Comparison of ENCODE assay signal across 35 mouse cellular contexts in genomic region chr10:52219600-52219999, GRCm38 (mm10). TPM values are rescaled to one million over a fixed set of nuclear protein-coding genes. Genes with fewer than 3 reads are reported as not detected.
DNase-seq lines count a peak whose midpoint lies in the region; ATAC-seq and TF ChIP-seq lines count a peak whose summit lies in the region.
"Had no signal": no experiment of that assay in that cellular context is flagged by ENCODE, and none has a peak within 500 bp of the region (broad histone marks: within the 10 kb centered on the region; RNA-seq: fewer than 3 reads in every experiment).

No protein-coding gene starts in this region.

- TF ChIP-seq POLR2A in kidney, adult 2 months (IDR thresholded peaks at IDR 0.05; ENCODE audit: low read depth, low read length): no peak

- no peaks in the 10 kb centered on the region for H3K36me3 ChIP-seq in kidney, adult 2 months (ENCODE audit: control insufficient read depth, insufficient read depth, low read length)
- H3K36me3 ChIP-seq in lung, embryonic 15.5 days: no peaks in the 10 kb centered on the region
- no peaks in the 10 kb centered on the region for H3K36me3 ChIP-seq in embryonic facial prominence, embryonic 15.5 days
- H3K36me3 ChIP-seq in stomach, embryonic 15.5 days: no peaks in the 10 kb centered on the region
- H3K36me3 ChIP-seq: forebrain, embryonic 10.5 days; G1E; heart, embryonic 12.5 days; hindbrain, embryonic 10.5 days; kidney, embryonic 15.5 days; limb, embryonic 12.5 days; liver, embryonic 12.5 days; neural tube, embryonic 12.5 days had no signal

- no peaks in the 10 kb centered on the region; the same call in 1 of the 2 replicates for H3K4me1 ChIP-seq in kidney, adult 2 months (ENCODE audit: control insufficient read depth, insufficient read depth, low read length)
- H3K4me1 ChIP-seq in lung, embryonic 15.5 days: peaks cover 10% of the 10 kb centered on the region; the same call in 1 of the 2 replicates
- no peaks in the 10 kb centered on the region for H3K4me1 ChIP-seq in embryonic facial prominence, embryonic 15.5 days
- H3K4me1 ChIP-seq in stomach, embryonic 15.5 days: no peaks in the 10 kb centered on the region
- H3K4me1 ChIP-seq: forebrain, embryonic 10.5 days; hindbrain, embryonic 10.5 days; limb, embryonic 12.5 days; liver, embryonic 12.5 days; neural tube, embryonic 12.5 days had no signal

- ATAC-seq in lung, embryonic 15.5 days (ENCODE audit: borderline replicate concordance, extremely low read depth, low FRiP score, low TSS enrichment): peak; percentile 62; the same call in 1 of the 2 replicates
- no peak for ATAC-seq in embryonic facial prominence, embryonic 15.5 days (ENCODE audit: insufficient number of reproducible peaks, low FRiP score, low TSS enrichment, low read depth)
- no peak for ATAC-seq in stomach, embryonic 15.5 days (ENCODE audit: insufficient read depth, low FRiP score, low read depth)
- ATAC-seq: forebrain, embryonic 16.5 days; liver, embryonic 12.5 days; Patski had no signal

- H3K4me3 ChIP-seq in kidney, adult 2 months (ENCODE audit: insufficient read depth, low read depth, low read length): no peak overlapping the region
- no peak overlapping the region for H3K4me3 ChIP-seq in lung, embryonic 15.5 days
- H3K4me3 ChIP-seq in embryonic facial prominence, embryonic 15.5 days (replicated peaks): no peak overlapping the region
- no peak overlapping the region for H3K4me3 ChIP-seq in stomach, embryonic 15.5 days (replicated peaks)
- H3K4me3 ChIP-seq: forebrain, embryonic 10.5 days; heart, embryonic 12.5 days; hindbrain, embryonic 10.5 days; kidney, embryonic 15.5 days; layer of hippocampus, adult 2 months; limb, embryonic 12.5 days; liver, embryonic 12.5 days; neural tube, embryonic 12.5 days had no signal

- peak overlapping the region; percentile 28 for H3K27ac ChIP-seq in kidney, adult 2 months (ENCODE audit: insufficient read depth, low read depth, low read length)
- H3K27ac ChIP-seq in lung, embryonic 15.5 days: peak overlapping the region; percentile 71
- peak overlapping the region; percentile 48; the same call in 1 of the 2 replicates for H3K27ac ChIP-seq in embryonic facial prominence, embryonic 15.5 days (replicated peaks)
- H3K27ac ChIP-seq in stomach, embryonic 15.5 days: peak overlapping the region; percentile 48; the same call in 1 of the 2 replicates
- H3K27ac ChIP-seq: forebrain, embryonic 10.5 days; hindbrain, embryonic 10.5 days; kidney, embryonic 15.5 days; layer of hippocampus, adult 2 months; limb, embryonic 12.5 days; liver, embryonic 12.5 days; neural tube, embryonic 12.5 days had no signal

- DNase-seq in kidney, adult 2 months: peak; percentile 57
- DNase-seq in kidney, postnatal 4 days: no peak
- no peak for DNase-seq in lung, postnatal 10 days
- DNase-seq in layer of hippocampus, adult 8-10 months (ENCODE audit: low spot score in 2 of 2): no peak
- DNase-seq: adrenal gland, adult 8-10 months; B cell, adult 2 months; cerebellum, adult 11-12 months; cerebellum, postnatal 10 days; gastrocnemius, postnatal 25 days; heart, adult 18-20 months; heart, postnatal 10 days; layer of hippocampus, postnatal 36 days; midbrain, embryonic 14.5 days; right cerebral cortex, postnatal 25 days; spleen, adult 18-20 months; thymus, adult 18-20 months; thymus, postnatal 36 days had no signal

- H3K4me2 ChIP-seq in lung, embryonic 15.5 days: peak overlapping the region; percentile 13; the same call in 1 of the 2 replicates
- H3K4me2 ChIP-seq in embryonic facial prominence, embryonic 15.5 days (replicated peaks): no peak overlapping the region
- no peak overlapping the region for H3K4me2 ChIP-seq in stomach, embryonic 15.5 days
- H3K4me2 ChIP-seq: heart, embryonic 12.5 days; kidney, embryonic 15.5 days; limb, embryonic 12.5 days; liver, embryonic 12.5 days; neural tube, embryonic 12.5 days had no signal

- no peaks in the 10 kb centered on the region for H3K9me3 ChIP-seq in lung, embryonic 15.5 days
- no peaks in the 10 kb centered on the region for H3K9me3 ChIP-seq in embryonic facial prominence, embryonic 15.5 days (replicated peaks)
- no peaks in the 10 kb centered on the region for H3K9me3 ChIP-seq in stomach, embryonic 15.5 days
- H3K9me3 ChIP-seq: forebrain, embryonic 10.5 days; G1E; heart, embryonic 12.5 days; hindbrain, embryonic 10.5 days; kidney, embryonic 15.5 days; limb, embryonic 12.5 days; liver, embryonic 12.5 days; neural tube, embryonic 12.5 days had no signal

- no peak overlapping the region for H3K9ac ChIP-seq in lung, embryonic 15.5 days
- H3K9ac ChIP-seq in embryonic facial prominence, embryonic 15.5 days: no peak overlapping the region
- H3K9ac ChIP-seq in stomach, embryonic 15.5 days: no peak overlapping the region
- H3K9ac ChIP-seq: heart, embryonic 12.5 days; kidney, embryonic 15.5 days; limb, embryonic 12.5 days; liver, embryonic 12.5 days; neural tube, embryonic 12.5 days had no signal

- no peak for TF ChIP-seq CTCF in kidney, adult 2 months (conservative IDR thresholded peaks at IDR 0.05; ENCODE audit: insufficient read depth, insufficient read length, low read depth, low read length)

- H3K27me3 ChIP-seq in kidney, adult 2 months (replicated peaks; ENCODE audit: control insufficient read depth, insufficient read depth, low read length): no peaks in the 10 kb centered on the region
- H3K27me3 ChIP-seq in lung, embryonic 15.5 days: no peaks in the 10 kb centered on the region
- H3K27me3 ChIP-seq in embryonic facial prominence, embryonic 15.5 days: no peaks in the 10 kb centered on the region
- no peaks in the 10 kb centered on the region for H3K27me3 ChIP-seq in stomach, embryonic 15.5 days (replicated peaks)
- H3K27me3 ChIP-seq: CH12.LX; heart, embryonic 12.5 days; kidney, embryonic 15.5 days; limb, embryonic 12.5 days; liver, embryonic 12.5 days; neural tube, embryonic 12.5 days; Patski had no signal

- WGBS in kidney, adult 2 months: 51% methylated on average over 3 of the region's 3 CpGs
- 32% methylated on average over 3 of the region's 3 CpGs for WGBS in lung, embryonic 15.5 days
- 51% methylated on average over 3 of the region's 3 CpGs for WGBS in embryonic facial prominence, embryonic 15.5 days
- WGBS in stomach, embryonic 15.5 days: 51% methylated on average over 3 of the region's 3 CpGs

RNA-seq across cellular contexts. Expression of gene Dcbld1, which starts 13.8 kb away (rescaled TPM):
- polyA plus RNA-seq in kidney, adult 2 months (2012; rRNA removed): 10.3 and 11.7 TPM in 2 replicates
- polyA plus RNA-seq in lung, embryonic 15.5 days (2015; fragmentation: Nextera tagmentation; extraction: Ambion mirVana): 28.1 and 29.2 TPM in 2 replicates
- polyA plus RNA-seq in embryonic facial prominence, embryonic 15.5 days (2015; fragmentation: Nextera tagmentation; extraction: Ambion mirVana): 18.8 and 19.5 TPM in 2 replicates
- polyA plus RNA-seq in stomach, embryonic 15.5 days (2015; fragmentation: Nextera tagmentation; extraction: Ambion mirVana): 34.4 and 43.8 TPM in 2 replicates
- total RNA-seq in layer of hippocampus, adult 8-10 months (2022): 1 to 10 TPM; 6.8 to 8.2 (median 7.7) TPM
- total RNA-seq: megakaryocyte-erythroid progenitor cell, adult 5-6 weeks had no signal
- polyA plus RNA-seq: G1E had no signal

RNA-seq across cellular contexts. Expression of gene Ros1, which starts 24.6 kb away (rescaled TPM):
- 0.08 and 0.16 TPM in 2 replicates for polyA plus RNA-seq in kidney, adult 2 months (2012; rRNA removed)
- polyA plus RNA-seq in lung, embryonic 15.5 days (2015; fragmentation: Nextera tagmentation; extraction: Ambion mirVana): 0.07 and 0.08 TPM in 2 replicates
- polyA plus RNA-seq in embryonic facial prominence, embryonic 15.5 days (2015; fragmentation: Nextera tagmentation; extraction: Ambion mirVana): not detected in 2 replicates
- polyA plus RNA-seq in stomach, embryonic 15.5 days (2015; fragmentation: Nextera tagmentation; extraction: Ambion mirVana): 0.62 and 1.1 TPM in 2 replicates
- total RNA-seq in layer of hippocampus, adult 8-10 months (2022): under 1 TPM in 1 of 4 experiments, not detected in 3; 0.05 TPM
- total RNA-seq: CH12.LX; heart, adult 18-20 months; layer of hippocampus, adult 2 months; layer of hippocampus, postnatal 36 days; left cerebral cortex, postnatal 10 days; megakaryocyte-erythroid progenitor cell, adult 5-6 weeks had no signal
- polyA plus RNA-seq: cortical plate, adult 2 months; forebrain, embryonic 10.5 days; forebrain, embryonic 16.5 days; G1E; hindbrain, embryonic 10.5 days; limb, embryonic 12.5 days; midbrain, embryonic 14.5 days; neural tube, embryonic 12.5 days had no signal
